Mouse (Mus musculus): Measurements from ENCODE around the gene Lkaaear1.

Gene Lkaaear1

GRCm38 (mm10) chr2:181683381-181683780, 14.9 kb downstream of the Lkaaear1 start:
- no peak for DNase-seq (ENCODE audit: low spot score in 2 of 2)

GRCm38 (mm10) chr2:181681978-181682377, 16.3 kb downstream of the Lkaaear1 start:
- DNase-seq (ENCODE audit: low spot score in 2 of 2) = no peak

GRCm38 (mm10) chr2:181680716-181681117, 17.5 kb downstream of the Lkaaear1 start:
- no peak for DNase-seq (ENCODE audit: low spot score in 2 of 2)

- peak; percentile 57 to 69 for DNase-seq (ENCODE audit: low spot score in 2 of 2)
Observed at GRCm38 (mm10) chr2:181679951-181680715, 18.1 kb downstream of the Lkaaear1 start, which contains the start of gene Tcea2. Tcea2 (plus strand) TSS chr2:181680310.

- DNase-seq (ENCODE audit: low spot score in 2 of 2) = peak; percentile 75 to 78
Observed at GRCm38 (mm10) chr2:181678780-181679179, 19.5 kb downstream of the Lkaaear1 start.

- no peak for DNase-seq (ENCODE audit: low spot score in 2 of 2)
Observed at GRCm38 (mm10) chr2:181677755-181678098, 20.5 kb downstream of the Lkaaear1 start.

GRCm38 (mm10) chr2:181677096-181677754, 21.0 kb downstream of the Lkaaear1 start:
- DNase-seq (ENCODE audit: low spot score in 2 of 2) = no peak

GRCm38 (mm10) chr2:181676424-181676823, 21.8 kb downstream of the Lkaaear1 start:
- DNase-seq (ENCODE audit: low spot score in 2 of 2) = no peak

- peak in 1 of 2 experiments; percentile 43 for DNase-seq (ENCODE audit: low spot score in 2 of 2)
Observed at GRCm38 (mm10) chr2:181675454-181675853, 22.8 kb downstream of the Lkaaear1 start.

GRCm38 (mm10) chr2:181674934-181675333, 23.3 kb downstream of the Lkaaear1 start:
- no peak for DNase-seq (ENCODE audit: low spot score in 2 of 2)

GRCm38 (mm10) chr2:181673501-181673900, 24.7 kb downstream of the Lkaaear1 start:
- DNase-seq (ENCODE audit: low spot score in 2 of 2) = no peak

- DNase-seq (ENCODE audit: low spot score in 2 of 2) = no peak
Observed at GRCm38 (mm10) chr2:181671984-181672383, 26.3 kb downstream of the Lkaaear1 start.

GRCm38 (mm10) chr2:181671326-181671725, 26.9 kb downstream of the Lkaaear1 start, which contains the start of gene Sox18:
Sox18 (minus strand) TSS chr2:181671640.
- DNase-seq (ENCODE audit: low spot score in 2 of 2) = no peak

GRCm38 (mm10) chr2:181670913-181671311, 27.3 kb downstream of the Lkaaear1 start:
- DNase-seq (ENCODE audit: low spot score in 2 of 2) = no peak

- no peak for DNase-seq (ENCODE audit: low spot score in 2 of 2)
Observed at GRCm38 (mm10) chr2:181670285-181670912, 27.8 kb downstream of the Lkaaear1 start.

GRCm38 (mm10) chr2:181663298-181663630, 35.0 kb downstream of the Lkaaear1 start:
- no peak for DNase-seq (ENCODE audit: low spot score in 2 of 2)

- no peak for DNase-seq (ENCODE audit: low spot score in 2 of 2)
Observed at GRCm38 (mm10) chr2:181662620-181663297, 35.5 kb downstream of the Lkaaear1 start.

GRCm38 (mm10) chr2:181659609-181660055, 38.6 kb downstream of the Lkaaear1 start:
- peak; percentile 77 to 78 for DNase-seq (ENCODE audit: low spot score in 2 of 2)

GRCm38 (mm10) chr2:181658930-181659555, 39.2 kb downstream of the Lkaaear1 start:
- DNase-seq (ENCODE audit: low spot score in 2 of 2) = peak; percentile 56 to 61

GRCm38 (mm10) chr2:181658528-181658927, 39.7 kb downstream of the Lkaaear1 start:
- DNase-seq (ENCODE audit: low spot score in 2 of 2) = no peak

- DNase-seq (ENCODE audit: low spot score in 2 of 2) = no peak
Observed at GRCm38 (mm10) chr2:181657441-181657840, 40.8 kb downstream of the Lkaaear1 start.

GRCm38 (mm10) chr2:181656734-181657133, 41.5 kb downstream of the Lkaaear1 start, which contains the start of gene Gm29797:
Gm29797 (plus strand) TSS chr2:181657034.
- no peak for DNase-seq (ENCODE audit: low spot score in 2 of 2)
